Comparison of ENCODE assay signal across 12 mouse cellular contexts in genomic region chr9:91350861-91351291, GRCm38 (mm10). TPM values are rescaled to one million over a fixed set of nuclear protein-coding genes. Genes with fewer than 3 reads are reported as not detected.
A peak's percentile ranks its signal among the peaks of the same experiment; 100 is the strongest.
DNase-seq lines count a peak whose midpoint lies in the region; ATAC-seq and TF ChIP-seq lines count a peak whose summit lies in the region.
"Had no signal": no experiment of that assay in that cellular context is flagged by ENCODE, and none has a peak within 500 bp of the region (broad histone marks: within the 10 kb centered on the region; RNA-seq: fewer than 3 reads in every experiment).

No protein-coding gene starts in this region.

- H3K27ac ChIP-seq in midbrain, postnatal 0 days (ENCODE audit: low read depth, low read length) = peak overlapping the region; percentile 62

- H3K9ac ChIP-seq in midbrain, postnatal 0 days (replicated peaks; ENCODE audit: low read length, poor library complexity, severe bottlenecking) = no peak overlapping the region

- no peaks in the 10 kb centered on the region for H3K36me3 ChIP-seq in midbrain, postnatal 0 days (ENCODE audit: insufficient read depth, low read length)

- ATAC-seq in granulocyte monocyte progenitor cell, adult 5-6 weeks (replicated peaks; ENCODE audit: poor library complexity, severe bottlenecking) = peak; percentile 37; the same call in 1 of the 2 replicates
- peak; percentile 45; the same call in 1 of the 2 replicates for ATAC-seq in midbrain, postnatal 0 days (ENCODE audit: low FRiP score)
- ATAC-seq: inflammation-experienced regulatory T-cells, adult 6 months had no signal

- H3K4me3 ChIP-seq in midbrain, postnatal 0 days (ENCODE audit: low read depth, low read length) = peak overlapping the region; percentile 18
- H3K4me3 ChIP-seq: erythroblast, embryonic 14.5 days had no signal

- H3K9me3 ChIP-seq in midbrain, postnatal 0 days (ENCODE audit: low read length) = no peaks in the 10 kb centered on the region

- peaks cover 40% of the 10 kb centered on the region for H3K27me3 ChIP-seq in midbrain, postnatal 0 days (ENCODE audit: insufficient read depth, low read length)

- H3K4me2 ChIP-seq in midbrain, postnatal 0 days (ENCODE audit: low read depth, low read length, poor library complexity, severe bottlenecking) = peak overlapping the region; percentile 30; the same call in 1 of the 2 replicates

- no peaks in the 10 kb centered on the region; the same call in 1 of the 2 replicates for H3K4me1 ChIP-seq in midbrain, postnatal 0 days (ENCODE audit: insufficient read depth, low read length)

- 6% methylated on average over 14 of the region's 14 CpGs for WGBS in midbrain, postnatal 0 days

- no peak for TF ChIP-seq CTCF in midbrain, postnatal 0 days (IDR thresholded peaks at IDR 0.05)

- DNase-seq in cerebellum, adult 18-20 months = peak; percentile 62 to 77
- DNase-seq in cerebellum, postnatal 4 days (ENCODE audit: low spot score in 2 of 2) = peak; percentile 41 to 82
- peak; percentile 83 for DNase-seq in midbrain, postnatal 0 days (ENCODE audit: low spot score)
- no peak for DNase-seq in spleen, postnatal 36 days (ENCODE audit: low spot score in 2 of 2)
- no peak for DNase-seq in frontal cortex, postnatal 25 days (ENCODE audit: low spot score in 2 of 2)
- no peak for DNase-seq in T-cell, adult 2 months (ENCODE audit: low spot score)
- DNase-seq in kidney, adult 9 months = no peak
- DNase-seq: liver had no signal

RNA-seq across cellular contexts. Expression of gene Zic4, which starts 11.3 kb away (rescaled TPM):
- not detected in 2 replicates for total RNA-seq in granulocyte monocyte progenitor cell, adult 5-6 weeks (2014; fragmentation: Nextera tagmentation)
- total RNA-seq in granulocyte monocyte progenitor cell, adult 5-6 weeks (2017) = not detected in 2 replicates
- 54.7 and 73.4 TPM in 2 replicates for total RNA-seq in midbrain, postnatal 0 days (2014; rRNA removed)
- 22.2 and 33.5 TPM in 2 replicates for polyA plus RNA-seq in midbrain, postnatal 0 days (2015; fragmentation: Nextera tagmentation; extraction: Ambion mirVana)
- polyA plus RNA-seq: inflammation-experienced regulatory T-cells, adult 6 months; stomach, embryonic 16.5 days had no signal

RNA-seq across cellular contexts. Expression of gene Zic1, which starts 14.7 kb away (rescaled TPM):
- total RNA-seq in granulocyte monocyte progenitor cell, adult 5-6 weeks (2014; fragmentation: Nextera tagmentation) = not detected in 2 replicates
- not detected in 2 replicates for total RNA-seq in granulocyte monocyte progenitor cell, adult 5-6 weeks (2017)
- 91.8 and 146 TPM in 2 replicates for total RNA-seq in midbrain, postnatal 0 days (2014; rRNA removed)
- polyA plus RNA-seq in midbrain, postnatal 0 days (2015; fragmentation: Nextera tagmentation; extraction: Ambion mirVana) = 4.1 and 8.2 TPM in 2 replicates
- polyA plus RNA-seq: erythroblast, embryonic 14.5 days; inflammation-experienced regulatory T-cells, adult 6 months; stomach, embryonic 16.5 days had no signal

Comparison
In these comparisons a context has a peak if more than half of its experiments do, and no peak if none do; other contexts are left out.
1. DNase-seq: peak in cerebellum, adult 18-20 months (2 of 2), cerebellum, postnatal 4 days (2 of 2) and midbrain, postnatal 0 days (single experiment); none in spleen, postnatal 36 days (0 of 2), frontal cortex, postnatal 25 days (0 of 2), T-cell, adult 2 months (single experiment) and kidney, adult 9 months (single experiment).
2. RNA of gene Zic4, which starts 11.3 kb away (total RNA-seq): 54.7 to 73.4 TPM in midbrain, postnatal 0 days; not detected in granulocyte monocyte progenitor cell, adult 5-6 weeks; every median in the first group is over 10 times any median in the second.
3. RNA of gene Zic1, which starts 14.7 kb away (total RNA-seq): 91.8 to 146 TPM in midbrain, postnatal 0 days; not detected in granulocyte monocyte progenitor cell, adult 5-6 weeks; every median in the first group is over 10 times any median in the second.